Mouse (Mus musculus): ENCODE data around the gene Clasp2.

DNA sequence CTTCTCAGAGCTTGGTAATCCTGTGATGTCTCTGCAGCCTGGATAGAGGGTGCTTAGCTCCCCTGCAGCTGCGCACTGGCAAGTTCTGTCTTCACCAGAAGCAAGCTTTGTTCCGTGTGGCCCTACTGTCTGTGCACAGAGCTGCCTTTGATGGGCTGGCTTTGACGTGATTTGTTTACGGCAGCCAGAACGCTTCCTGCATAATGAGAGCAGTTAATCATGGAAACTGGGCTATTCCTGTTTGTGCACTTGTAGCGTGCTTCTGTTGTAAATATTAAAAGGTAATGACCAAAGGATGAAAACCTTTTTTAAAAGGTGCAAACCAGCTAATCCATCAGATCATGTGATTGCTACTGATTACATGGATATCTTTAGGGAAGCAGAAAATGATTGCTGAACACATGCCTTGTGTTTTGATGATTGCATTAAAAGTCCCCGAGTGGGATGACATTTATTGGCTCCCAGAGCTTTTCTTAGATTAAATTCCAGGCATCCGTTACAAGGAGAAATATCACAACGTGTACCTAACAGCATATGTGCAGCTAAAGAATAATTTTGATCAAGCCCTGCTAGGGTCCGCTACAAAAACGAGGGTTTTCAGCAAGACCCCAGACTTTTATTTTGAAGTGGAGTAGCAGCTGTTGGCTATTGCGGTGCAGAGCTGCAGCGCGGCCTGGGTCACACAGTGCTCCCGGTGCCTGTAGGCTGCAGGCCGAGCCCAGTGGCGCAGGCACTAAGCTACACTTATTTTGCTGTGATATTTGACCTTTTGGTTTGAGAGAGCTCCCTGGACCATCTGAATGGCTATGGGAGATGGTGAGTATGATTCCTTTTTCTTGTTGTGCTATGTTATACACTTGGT is 51.6 kb downstream of the Clasp2 start:
- no peak for TF ChIP-seq CTCF (conservative IDR thresholded peaks at IDR 0.05; ENCODE audit: low read length)
- TF ChIP-seq POU5F1 (IDR thresholded peaks at IDR 0.05; ENCODE audit: borderline replicate concordance, low read length), result no peak
